Mouse (Mus musculus) kidney, adult 11 months (tissue): ENCODE measurements at regions not wholly inside any gene's neighbourhood (a gene's known extent, or its start where the extent isn't known, plus 50 kb on each side); places are given as distances from the start of the nearest gene placed in this dataset.
A peak's percentile ranks its signal among the peaks of the same experiment; 100 is the strongest.
"Not testable (repeated sequence)": the region's sequence is repeated elsewhere in the genome, so short reads cannot be mapped to it uniquely, and the experiment has no call there.

Experiments used
- DNase-seq: peaks from one replicate; pipeline ENCODE4 v3.0.0; 2022

GRCm38 (mm10) chr3:41504867-41505266, 50.7 kb upstream of the Jade1 start:
- DNase-seq, result no peak

GRCm38 (mm10) chr3:41502161-41502560, 53.4 kb upstream of the Jade1 start:
- DNase-seq, result no peak

- DNase-seq, result not testable (repeated sequence)
Measured at GRCm38 (mm10) chr3:41501639-41502038, 53.9 kb upstream of the Jade1 start.

GRCm38 (mm10) chr3:41501124-41501523, 54.4 kb upstream of the Jade1 start:
- DNase-seq, result no peak

- no peak for DNase-seq
Measured at GRCm38 (mm10) chr3:41499680-41500079, 55.9 kb upstream of the Jade1 start.

- DNase-seq, result peak; percentile 40
Measured at GRCm38 (mm10) chr3:41498791-41499190, 56.7 kb upstream of the Jade1 start.

- no peak for DNase-seq
Measured at GRCm38 (mm10) chr3:41497771-41498170, 57.8 kb upstream of the Jade1 start.

GRCm38 (mm10) chr3:41496931-41497710, 58.4 kb upstream of the Jade1 start:
- DNase-seq, result no peak

GRCm38 (mm10) chr3:41495893-41496292, 59.6 kb upstream of the Jade1 start:
- DNase-seq, result no peak

- no peak for DNase-seq
Measured at GRCm38 (mm10) chr3:41495097-41495496, 60.4 kb upstream of the Jade1 start.

- no peak for DNase-seq
Measured at GRCm38 (mm10) chr3:41493472-41493871, 62.1 kb upstream of the Jade1 start.

GRCm38 (mm10) chr3:41492727-41493392, 62.7 kb upstream of the Jade1 start:
- DNase-seq, result no peak

- DNase-seq, result no peak
Measured at GRCm38 (mm10) chr3:41492031-41492726, 63.4 kb upstream of the Jade1 start.

- no peak for DNase-seq
Measured at GRCm38 (mm10) chr3:41491185-41491584, 64.3 kb upstream of the Jade1 start.

GRCm38 (mm10) chr3:41489998-41490397, 65.5 kb upstream of the Jade1 start:
- no peak for DNase-seq

GRCm38 (mm10) chr3:41489571-41489970, 66.0 kb upstream of the Jade1 start:
- DNase-seq, result peak; percentile 21

GRCm38 (mm10) chr3:41488229-41488774, 67.2 kb upstream of the Jade1 start:
- DNase-seq, result no peak

GRCm38 (mm10) chr3:41484920-41485319, 70.6 kb upstream of the Jade1 start:
- DNase-seq, result no peak

- no peak for DNase-seq
Measured at GRCm38 (mm10) chr3:41483582-41483981, 71.9 kb upstream of the Jade1 start.

- no peak for DNase-seq
Measured at GRCm38 (mm10) chr3:41482881-41483494, 72.5 kb upstream of the Jade1 start.

GRCm38 (mm10) chr3:41480186-41480585, 75.3 kb upstream of the Jade1 start:
- no peak for DNase-seq

GRCm38 (mm10) chr3:41478971-41479370, 76.6 kb upstream of the Jade1 start:
- no peak for DNase-seq

GRCm38 (mm10) chr3:41476516-41476915, 79.0 kb upstream of the Jade1 start:
- DNase-seq, result no peak
